Mouse (Mus musculus) intestine, embryonic 15.5 days (tissue): Measurements from ENCODE around the gene Dalrd3. TPM values are rescaled to one million over a fixed set of nuclear protein-coding genes. Genes with fewer than 3 reads are reported as not detected.

ENCODE experiments used
- ATAC-seq: fragments of 200-750 bp; cut with Nextera tagmentation; 2 replicates; pipeline ENCODE4 v1.8.0; 2017; ENCODE audit warnings: moderate TSS enrichment, moderate library complexity
- H3K27ac ChIP-seq: fragments of 300-500 bp; sonication (generic); 2 replicates; pipeline ENCODE4 v1.5.1; 2015; ENCODE audit warnings: mild to moderate bottlenecking, inconsistent platforms
- H3K27me3 ChIP-seq: fragments of 300-500 bp; sonication (generic); replicated peaks from 2 replicates; pipeline ENCODE4 v1.6.1; 2015; ENCODE audit warnings: inconsistent platforms
- H3K36me3 ChIP-seq: fragments of 300-500 bp; sonication (generic); 2 replicates; pipeline ENCODE4 v1.6.1; 2015; ENCODE audit warnings: inconsistent platforms
- H3K4me1 ChIP-seq: fragments of 300-500 bp; sonication (generic); replicated peaks from 2 replicates; pipeline ENCODE4 v1.6.1; 2015; ENCODE audit warnings: inconsistent platforms
- H3K4me2 ChIP-seq: fragments of 300-500 bp; sonication (generic); replicated peaks from 2 replicates; pipeline ENCODE4 v1.6.1; 2015; ENCODE audit warnings: mild to moderate bottlenecking, inconsistent platforms
- H3K4me3 ChIP-seq: fragments of 300-500 bp; sonication (generic); replicated peaks from 2 replicates; pipeline ENCODE4 v1.5.1; 2015; ENCODE audit warnings: inconsistent platforms
- H3K9ac ChIP-seq: fragments of 300-500 bp; sonication (generic); 2 replicates; pipeline ENCODE4 v1.6.1; 2015; ENCODE audit warnings: inconsistent platforms
- H3K9me3 ChIP-seq: fragments of 300-500 bp; sonication (generic); 2 replicates; pipeline ENCODE4 v1.6.1; 2016; ENCODE audit warnings: inconsistent platforms
- WGBS: fragments of 180-500 bp; shearing (Covaris S2); methylation state at CpG from one replicate; pipeline ENCODE4 v1.1.7; 2015; 5-methylcytosine and 5-hydroxymethylcytosine counted together
- polyA plus RNA-seq: library from polyadenylated mRNA; unstranded; fragments of >200 nt; fragmentation: Nextera tagmentation; extraction: Ambion mirVana; gene quantifications from 2 replicates; pipeline ENCODE4 v1.2.1, GENCODE M21; 2015

Dalrd3 gene
- polyA plus RNA-seq, 1 experiment from 2014 or later = 112 TPM

DNA sequence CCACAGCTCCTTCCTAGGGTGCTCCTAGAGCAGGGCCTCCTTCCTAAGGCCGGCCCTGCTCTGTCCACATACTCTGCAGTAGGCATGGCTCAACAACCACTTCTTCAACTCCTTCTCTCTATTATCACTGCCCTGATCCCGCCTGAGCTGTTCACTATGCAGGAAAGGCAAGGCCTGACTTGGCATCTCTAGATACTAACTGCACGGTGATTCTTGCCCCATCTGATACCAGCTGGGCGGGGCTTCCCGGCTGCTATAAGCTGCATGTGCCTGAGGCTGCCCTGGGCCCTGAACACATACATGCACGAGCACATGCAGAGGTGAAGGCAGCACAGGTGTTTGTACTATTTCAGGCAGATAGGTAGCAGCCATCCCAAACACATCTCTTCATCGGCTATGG, 5.6 kb upstream of the Dalrd3 start:
- Histone ChIP-seq H3K36me3 (peaks cover 23% of the 10 kb centered on the region), H3K4me1 (peaks cover 32% of the 10 kb centered on the region), H3K4me3 (no peak overlapping the region), H3K4me2 (no peak overlapping the region), H3K27ac (no peak overlapping the region), H3K9ac (no peak overlapping the region), H3K27me3 (no peaks in the 10 kb centered on the region), H3K9me3 (no peaks in the 10 kb centered on the region)
- 81% methylated on average over 7 of the region's 7 CpGs for WGBS
- no peak for ATAC-seq

- H3K27ac ChIP-seq = peak overlapping the region; percentile 94
- H3K4me3 ChIP-seq = peak overlapping the region; percentile 66
- H3K27me3 ChIP-seq = no peaks in the 10 kb centered on the region
- WGBS = 11% methylated on average over 35 of the region's 35 CpGs
- H3K4me1 ChIP-seq = peaks cover 36% of the 10 kb centered on the region
- peak overlapping the region; percentile 80 for H3K9ac ChIP-seq
- no peaks in the 10 kb centered on the region for H3K9me3 ChIP-seq
- peaks cover 23% of the 10 kb centered on the region for H3K36me3 ChIP-seq
- ATAC-seq = no peak
- H3K4me2 ChIP-seq = peak overlapping the region; percentile 97
These were observed 3.5 kb upstream of the Dalrd3 start for GRCm38 (mm10) chr9:108565881-108566814.

DNA sequence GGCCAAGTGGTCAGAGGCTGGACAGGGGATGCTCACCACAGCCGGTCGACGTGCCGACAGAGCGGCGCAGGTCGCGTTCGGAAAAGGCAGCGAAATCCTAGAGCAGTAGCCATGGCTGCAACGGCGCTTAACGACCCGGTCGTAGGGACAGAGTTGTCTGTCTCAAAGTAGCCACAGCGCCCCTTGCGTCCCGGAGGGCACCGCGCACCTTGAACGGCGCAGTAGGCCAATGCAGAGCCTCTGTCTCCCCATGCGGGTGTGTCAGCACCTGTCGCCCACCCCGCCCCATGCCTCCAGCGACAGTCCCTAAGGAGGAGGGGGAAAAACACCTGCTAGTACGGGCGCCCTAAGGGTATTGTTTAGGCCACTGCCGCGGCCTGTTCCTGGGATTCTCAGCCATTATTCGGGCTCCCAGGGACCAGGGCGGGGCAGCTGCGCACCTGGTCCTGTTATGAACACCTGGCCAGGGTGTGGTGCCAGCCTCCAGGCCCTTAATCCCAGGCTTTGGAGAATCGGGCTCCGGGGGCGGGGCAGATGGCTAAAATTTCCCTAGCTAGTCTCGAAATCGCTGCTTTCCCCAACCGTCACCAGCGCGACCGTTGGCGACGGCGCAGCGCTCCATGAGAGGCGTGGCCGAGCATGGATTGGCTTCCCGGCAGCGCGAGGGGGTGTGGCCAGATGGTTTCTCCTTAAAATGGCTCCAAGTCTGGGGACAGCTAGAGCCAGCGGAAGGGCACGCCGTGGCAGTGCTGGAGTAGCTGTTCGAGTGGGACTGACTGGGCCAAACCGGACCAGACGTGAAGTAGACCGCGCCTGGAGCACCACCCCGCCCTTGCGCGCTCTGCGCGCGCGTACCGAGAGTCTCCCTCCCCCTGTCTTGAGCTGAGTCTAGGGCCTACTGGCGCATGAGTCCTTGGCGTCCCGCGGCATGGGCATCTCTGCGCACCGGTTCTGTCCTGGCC, 2.6 kb upstream of the Dalrd3 start, which contains the start of gene Ndufaf3:
TSS of gene Ndufaf3 (minus strand) at position 620 of the 962 bp plus-strand sequence.
- ATAC-seq = peak; percentile 88
- H3K4me2 ChIP-seq = peak within 1 kb of the TSS; percentile 97
- peak within 1 kb of the TSS; percentile 94 for H3K27ac ChIP-seq
- peak within 1 kb of the TSS; percentile 80 for H3K9ac ChIP-seq
- H3K4me1 ChIP-seq = peaks cover 28% of the 10 kb centered on the region
- no peaks in the 10 kb centered on the region for H3K27me3 ChIP-seq
- under 1% methylated on average over 73 of the region's 73 CpGs for WGBS
- H3K36me3 ChIP-seq = peaks cover 32% of the 10 kb centered on the region
- no peaks in the 10 kb centered on the region for H3K9me3 ChIP-seq
- H3K4me3 ChIP-seq = peak within 1 kb of the TSS; percentile 66

GRCm38 (mm10) chr9:108567931-108568419, 1.7 kb upstream of the Dalrd3 start:
- WGBS = 11% methylated on average over 18 of the region's 18 CpGs
- Histone ChIP-seq H3K9ac (peak overlapping the region; percentile 80), H3K4me2 (peak overlapping the region; percentile 97), H3K4me1 (peaks cover 26% of the 10 kb centered on the region), H3K9me3 (no peaks in the 10 kb centered on the region), H3K27ac (peak overlapping the region; percentile 94), H3K27me3 (no peaks in the 10 kb centered on the region), H3K4me3 (peak overlapping the region; percentile 66), H3K36me3 (peaks cover 37% of the 10 kb centered on the region)
- no peak for ATAC-seq

DNA sequence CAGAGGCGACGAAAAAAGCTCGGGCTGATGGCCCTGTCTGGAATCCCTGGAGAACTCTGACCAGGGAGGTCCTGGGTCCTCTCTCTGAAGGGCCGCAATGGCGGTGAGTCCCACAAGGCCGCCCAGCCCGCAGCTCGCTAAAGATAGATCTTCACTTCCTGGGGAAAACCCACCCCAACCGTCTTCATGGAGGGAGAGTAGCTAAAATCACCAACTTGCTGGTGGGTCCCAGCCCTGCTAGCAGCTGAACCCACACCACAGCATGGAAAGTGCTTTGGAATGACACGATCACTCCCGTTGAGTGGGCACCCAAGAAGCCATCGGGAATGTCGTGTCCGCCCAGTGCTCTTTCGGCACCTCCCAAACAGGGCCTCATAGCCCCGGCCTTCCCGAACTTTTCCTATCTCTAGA, 1.2 kb upstream of the Dalrd3 start:
- H3K4me3 ChIP-seq = peak overlapping the region; percentile 66
- H3K4me1 ChIP-seq = peaks cover 26% of the 10 kb centered on the region
- H3K36me3 ChIP-seq = peaks cover 38% of the 10 kb centered on the region
- peak overlapping the region; percentile 94 for H3K27ac ChIP-seq
- 66% methylated on average over 17 of the region's 17 CpGs for WGBS
- peak overlapping the region; percentile 97 for H3K4me2 ChIP-seq
- no peaks in the 10 kb centered on the region for H3K27me3 ChIP-seq
- no peaks in the 10 kb centered on the region for H3K9me3 ChIP-seq
- no peak for ATAC-seq
- H3K9ac ChIP-seq = peak overlapping the region; percentile 80; the same call in 1 of the 2 replicates

GRCm38 (mm10) chr9:108570207-108570896, 666 bp downstream of the Dalrd3 start:
- H3K36me3 ChIP-seq = peaks cover 31% of the 10 kb centered on the region
- peaks cover 27% of the 10 kb centered on the region for H3K4me1 ChIP-seq
- H3K9me3 ChIP-seq = no peaks in the 10 kb centered on the region
- WGBS = 1% methylated on average over 40 of the region's 40 CpGs
- H3K27me3 ChIP-seq = no peaks in the 10 kb centered on the region
- peak overlapping the region; percentile 55 for H3K9ac ChIP-seq
- peak; percentile 13 for ATAC-seq
- peak overlapping the region; percentile 97 for H3K4me2 ChIP-seq
- H3K4me3 ChIP-seq = peak overlapping the region; percentile 66
- peak overlapping the region; percentile 94 for H3K27ac ChIP-seq

- no peaks in the 10 kb centered on the region for H3K9me3 ChIP-seq
- 89% methylated on average over 16 of the region's 16 CpGs for WGBS
- H3K9ac ChIP-seq = no peak overlapping the region
- ATAC-seq = no peak
- peaks cover 39% of the 10 kb centered on the region for H3K36me3 ChIP-seq
- no peaks in the 10 kb centered on the region for H3K27me3 ChIP-seq
- H3K27ac ChIP-seq = no peak overlapping the region
- H3K4me2 ChIP-seq = no peak overlapping the region
- H3K4me1 ChIP-seq = peaks cover 23% of the 10 kb centered on the region
- H3K4me3 ChIP-seq = no peak overlapping the region
These were observed 1.8 kb downstream of the Dalrd3 start for GRCm38 (mm10) chr9:108571401-108571973.

DNA sequence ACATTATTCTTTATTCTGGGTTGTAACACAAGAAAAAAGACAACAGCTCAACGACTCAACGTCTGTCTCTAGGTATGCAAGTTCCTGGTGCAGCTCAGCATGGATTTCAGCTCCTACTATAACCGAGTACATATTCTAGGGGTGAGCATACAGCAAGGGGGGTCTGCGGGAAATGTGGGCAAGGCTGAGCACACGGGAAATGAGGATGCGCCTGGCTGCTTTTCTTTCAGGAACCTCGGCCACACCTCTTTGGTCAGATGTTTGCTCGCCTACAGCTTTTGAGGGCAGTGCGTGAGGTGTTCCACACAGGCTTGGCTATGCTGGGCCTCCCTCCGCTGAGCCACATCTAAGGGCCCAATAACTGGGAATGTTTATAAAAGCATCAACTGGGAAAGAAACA, 2.6 kb downstream of the Dalrd3 start:
- no peak overlapping the region for H3K27ac ChIP-seq
- ATAC-seq = no peak
- peaks cover 31% of the 10 kb centered on the region for H3K4me1 ChIP-seq
- H3K4me2 ChIP-seq = no peak overlapping the region
- H3K9ac ChIP-seq = no peak overlapping the region
- no peaks in the 10 kb centered on the region for H3K9me3 ChIP-seq
- WGBS = 69% methylated on average over 10 of the region's 10 CpGs
- no peak overlapping the region for H3K4me3 ChIP-seq
- H3K27me3 ChIP-seq = no peaks in the 10 kb centered on the region
- H3K36me3 ChIP-seq = peaks cover 40% of the 10 kb centered on the region

DNA sequence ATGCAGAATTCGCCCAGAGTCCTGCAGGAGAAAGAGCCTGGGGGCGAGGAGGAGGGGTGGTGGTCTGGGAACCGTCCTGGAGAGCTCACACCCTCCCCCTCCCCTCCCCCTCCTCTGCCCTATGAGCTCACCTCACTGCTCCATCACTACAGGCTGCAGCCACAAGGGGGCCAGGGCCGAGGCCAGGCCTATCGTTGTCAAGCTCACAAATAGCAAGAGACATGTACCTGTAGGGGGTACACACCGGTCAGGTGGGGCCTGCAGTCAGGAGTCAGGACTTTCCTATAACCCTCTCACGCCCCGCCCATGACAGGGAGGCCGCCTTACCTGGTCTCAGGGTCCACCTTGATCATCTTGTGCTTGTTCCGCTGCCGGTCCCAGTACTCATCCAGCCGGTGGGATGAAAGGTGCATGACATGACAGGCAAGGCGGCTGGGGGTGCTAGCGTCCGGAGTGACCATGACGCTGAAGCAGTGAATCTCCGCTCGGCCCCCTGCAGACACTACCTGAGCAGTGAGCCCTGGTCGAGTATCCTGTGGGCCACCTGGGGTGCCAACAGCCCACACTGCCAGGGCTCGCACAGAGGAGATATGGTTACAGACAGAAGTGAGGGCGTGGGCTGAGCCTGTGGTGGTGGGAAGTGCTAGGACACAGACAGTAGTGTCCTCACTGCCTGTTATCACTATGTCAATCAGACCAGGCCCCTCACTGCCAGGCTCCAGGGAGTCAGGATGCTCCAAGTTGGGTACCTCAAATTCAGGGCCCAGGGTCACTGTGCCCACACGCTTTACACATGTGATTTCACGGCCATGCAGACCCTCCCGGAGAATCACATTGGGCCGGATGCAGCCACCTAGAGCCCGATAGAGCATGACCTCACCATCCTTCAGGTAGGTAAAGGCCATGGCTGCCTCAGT, 4.3 kb downstream of the Dalrd3 start:
- H3K4me2 ChIP-seq = no peak overlapping the region
- no peaks in the 10 kb centered on the region for H3K27me3 ChIP-seq
- no peak overlapping the region for H3K4me3 ChIP-seq
- H3K9ac ChIP-seq = no peak overlapping the region
- no peak overlapping the region for H3K27ac ChIP-seq
- H3K4me1 ChIP-seq = peaks cover 27% of the 10 kb centered on the region
- H3K36me3 ChIP-seq = peaks cover 40% of the 10 kb centered on the region
- no peak for ATAC-seq
- WGBS = 55% methylated on average over 26 of the region's 26 CpGs
- H3K9me3 ChIP-seq = no peaks in the 10 kb centered on the region

DNA sequence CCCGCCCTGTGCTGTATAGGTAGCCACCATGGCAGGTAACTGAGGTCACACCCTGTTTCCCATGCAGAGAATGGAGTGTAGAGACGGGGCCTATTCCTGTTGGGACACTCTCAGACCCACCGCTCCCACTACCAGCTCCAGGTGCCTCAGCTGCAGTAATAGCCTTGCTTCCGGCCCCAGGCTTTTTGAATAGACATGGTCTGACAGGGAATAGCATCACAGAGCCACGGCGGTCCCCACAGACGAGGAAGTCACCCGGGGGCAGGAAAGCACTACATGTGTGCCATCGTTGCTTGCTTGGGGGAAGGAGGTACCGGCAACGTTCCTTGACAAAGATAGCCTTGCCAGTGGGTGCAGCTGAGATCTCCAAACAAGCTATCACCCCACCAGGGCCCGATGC, 5.2 kb downstream of the Dalrd3 start:
- no peak for ATAC-seq
- peaks cover 31% of the 10 kb centered on the region for H3K4me1 ChIP-seq
- H3K4me2 ChIP-seq = no peak overlapping the region
- H3K4me3 ChIP-seq = no peak overlapping the region
- 88% methylated on average over 12 of the region's 12 CpGs for WGBS
- no peaks in the 10 kb centered on the region for H3K27me3 ChIP-seq
- H3K9ac ChIP-seq = no peak overlapping the region
- H3K9me3 ChIP-seq = no peaks in the 10 kb centered on the region
- H3K27ac ChIP-seq = no peak overlapping the region
- peaks cover 40% of the 10 kb centered on the region for H3K36me3 ChIP-seq
